Mouse (Mus musculus): ENCODE measurements around the gene Tmc6.

DNA sequence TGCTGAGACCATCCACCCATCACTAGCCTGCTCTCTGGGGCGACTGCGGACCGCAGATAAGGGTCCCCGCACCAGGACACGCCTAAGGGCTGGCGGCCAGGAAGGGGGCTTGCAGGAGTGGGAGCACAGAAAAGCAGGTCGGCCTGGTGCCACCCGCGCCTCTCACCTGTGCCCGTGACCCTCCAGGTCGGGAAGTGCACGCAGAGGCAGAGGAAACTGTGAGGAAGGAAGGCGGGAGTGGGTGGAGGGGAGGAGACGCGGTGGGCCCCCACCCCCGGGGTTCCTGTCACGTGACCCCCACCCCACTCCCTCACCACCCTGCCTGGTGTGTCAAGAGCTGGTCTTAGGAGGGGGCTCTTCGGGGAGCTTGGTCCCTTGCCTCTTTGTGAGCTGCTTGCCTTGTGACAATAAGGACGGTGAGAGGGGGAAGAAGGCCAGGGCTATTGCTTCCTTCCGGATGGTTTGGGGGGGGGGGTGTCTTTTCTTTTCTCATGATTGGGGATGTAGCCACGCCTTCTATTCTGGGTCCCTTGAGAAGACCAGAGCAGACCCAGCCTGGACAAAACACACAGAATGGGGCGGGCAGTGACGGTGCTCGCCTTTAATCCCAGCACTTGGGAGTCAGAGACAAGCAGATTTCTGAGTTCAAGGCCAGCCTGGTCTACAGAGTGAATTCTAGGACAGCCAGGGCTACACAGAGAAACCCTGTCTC lies at the start of gene Tmc6, which contains the start of gene Tmc8:
- TF ChIP-seq MAFK (IDR thresholded peaks at IDR 0.05; ENCODE audit: insufficient read depth, low read depth, low read length): no peak
- TF ChIP-seq HCFC1 (IDR thresholded peaks at IDR 0.05; ENCODE audit: borderline replicate concordance, insufficient read depth, low read length): no peak

Measured in ES-E14 (cell line).